Mouse (Mus musculus): Measurements from ENCODE around the gene Ankmy1. TPM values are rescaled to one million over a fixed set of nuclear protein-coding genes. Genes with fewer than 3 reads are reported as not detected.
A peak's percentile ranks its signal among the peaks of the same experiment; 100 is the strongest.

The Ankmy1 gene
- total RNA-seq, 2 experiments from 2014 or later = not detected

DNA sequence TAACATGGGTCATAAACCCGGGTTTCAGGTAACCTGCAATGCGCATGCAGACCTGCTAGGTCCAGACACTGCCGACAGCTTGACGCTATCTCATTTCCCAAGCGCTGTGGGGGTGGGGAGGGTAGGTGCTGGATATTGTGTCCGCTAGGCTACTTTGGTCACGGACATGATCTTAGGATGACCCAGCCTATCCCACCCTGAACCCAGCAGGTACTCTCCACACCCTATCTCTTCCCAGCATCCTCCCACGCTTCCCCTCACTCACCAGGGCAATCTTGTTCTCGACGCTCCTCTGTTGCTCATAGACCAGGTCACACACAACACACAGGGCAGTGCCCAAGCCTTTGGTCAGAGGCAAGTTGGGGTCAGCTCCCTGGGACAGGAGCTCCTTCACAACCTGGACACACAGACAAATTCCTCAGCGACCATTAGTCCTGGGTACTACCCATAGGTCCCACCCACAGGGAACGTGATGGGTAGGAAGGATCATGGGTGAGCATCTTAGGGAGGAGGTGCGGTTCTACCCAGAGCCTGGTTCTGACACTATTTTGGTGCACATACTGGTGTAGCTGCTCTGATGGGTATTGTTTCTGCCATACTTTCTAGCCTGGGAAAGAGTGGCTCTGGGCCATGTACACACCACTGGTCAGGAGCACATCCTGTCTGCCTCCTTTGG is 24.5 kb downstream of the Ankmy1 start:
- no peak for DNase-seq
- intact Hi-C loops (cut with DNase I) = no loop called here

DNA sequence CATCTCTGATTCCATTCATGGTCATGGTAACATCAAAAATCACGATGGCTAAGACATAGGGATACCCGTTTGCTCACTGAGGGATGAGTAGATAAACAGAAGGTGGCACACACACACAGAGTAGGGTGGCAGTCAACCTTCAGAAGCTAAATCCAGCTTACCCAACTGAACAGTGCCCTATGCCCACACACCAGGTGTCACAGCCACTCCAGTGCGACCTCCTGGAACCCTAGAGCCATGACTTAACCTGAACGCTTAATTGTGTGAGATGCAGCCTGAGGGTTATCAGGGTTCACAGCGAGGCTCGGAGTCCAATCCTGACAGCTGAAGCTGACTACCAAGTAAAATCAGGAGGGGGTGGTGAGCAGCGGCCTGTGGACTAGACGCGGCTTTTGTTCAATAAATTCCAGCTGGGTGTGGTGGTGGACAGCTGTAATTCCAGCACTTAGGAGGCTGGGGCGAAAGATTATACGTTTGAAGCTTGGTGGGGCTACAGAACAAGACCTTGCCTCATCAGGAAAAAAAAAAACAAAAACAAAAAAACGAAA is 25.2 kb downstream of the Ankmy1 start:
- DNase-seq = no peak
- intact Hi-C loops (cut with DNase I) = no loop called here

DNA sequence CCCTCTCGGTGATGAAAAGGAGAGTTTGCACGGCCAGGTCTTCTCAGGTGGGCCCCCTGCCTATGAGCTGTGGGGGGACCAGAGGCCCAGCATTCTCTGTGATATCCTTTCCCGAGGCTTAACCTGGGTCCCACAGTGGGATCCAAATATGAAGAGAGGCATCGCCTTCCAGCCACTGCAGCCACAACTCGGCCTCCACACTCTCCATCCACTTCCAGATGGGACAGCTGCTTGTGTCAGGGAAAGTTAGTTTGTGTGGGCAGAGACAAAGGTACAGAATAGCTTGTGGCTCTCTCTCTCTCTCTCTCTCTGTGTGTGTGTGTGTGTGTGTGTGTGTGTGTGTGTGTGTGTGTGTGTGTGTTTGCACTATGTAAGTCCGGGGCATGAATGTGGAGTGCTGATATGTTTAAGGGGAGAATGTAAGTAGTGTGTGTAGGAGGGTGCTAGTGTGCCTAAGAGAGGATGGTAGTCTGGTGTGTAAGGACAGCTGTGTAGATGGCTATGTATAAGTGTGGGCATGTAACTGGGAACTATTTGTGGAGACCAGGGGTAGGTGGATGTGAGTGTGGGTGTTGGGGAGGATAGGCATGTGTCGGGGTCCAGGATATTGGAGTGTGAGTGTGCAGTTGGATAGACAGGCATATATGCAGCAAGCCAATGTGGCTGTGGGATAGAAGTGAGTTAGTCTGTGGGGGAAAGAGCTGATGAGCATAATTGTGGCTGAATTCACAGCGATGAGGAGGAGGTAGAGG is 27.2 kb downstream of the Ankmy1 start:
- no peak for DNase-seq
- intact Hi-C loops (cut with DNase I) = no loop called here

DNA sequence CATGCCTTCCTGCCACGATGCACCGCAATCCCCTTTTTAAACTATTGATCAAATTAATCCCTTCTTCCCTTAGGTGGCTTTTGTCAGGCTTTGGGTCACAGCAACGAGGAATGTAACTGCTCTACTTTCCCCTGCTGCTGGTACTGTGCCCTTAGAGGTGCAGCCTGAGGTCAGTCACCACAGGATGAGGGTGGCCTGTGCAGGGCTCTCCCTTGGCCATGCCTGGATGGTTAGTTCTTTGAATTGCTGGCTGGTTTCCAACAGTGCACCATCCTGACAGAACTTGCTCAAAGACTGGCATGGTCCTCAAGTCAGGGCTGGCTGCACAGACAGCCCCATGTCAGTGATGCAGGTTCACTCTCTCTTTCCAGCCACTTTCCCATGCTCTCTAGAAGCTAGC is 28.7 kb downstream of the Ankmy1 start:
- DNase-seq = no peak
- intact Hi-C loops (cut with DNase I) = no loop called here

DNA sequence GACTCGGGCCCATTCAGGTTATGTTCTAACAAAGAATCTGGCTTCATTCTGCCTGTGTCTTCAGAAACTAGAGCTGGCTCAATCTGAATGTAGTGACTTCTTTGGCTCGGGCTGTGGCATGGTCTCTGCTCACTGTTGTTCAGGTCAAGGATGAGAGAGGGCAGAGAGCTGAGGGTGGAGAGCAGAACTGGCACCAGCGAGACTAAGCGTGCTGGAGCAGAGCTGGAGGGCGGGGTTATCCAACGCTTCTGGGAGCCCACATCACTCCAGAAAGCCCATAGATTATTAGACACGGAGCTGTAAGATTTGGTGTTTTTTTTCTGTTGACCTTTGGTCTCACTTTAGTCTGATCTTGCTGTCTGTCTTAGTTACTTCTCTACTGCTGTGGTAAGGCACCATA is 30.0 kb downstream of the Ankmy1 start:
- intact Hi-C loops (cut with DNase I) = no loop called here
- no peak for DNase-seq

DNA sequence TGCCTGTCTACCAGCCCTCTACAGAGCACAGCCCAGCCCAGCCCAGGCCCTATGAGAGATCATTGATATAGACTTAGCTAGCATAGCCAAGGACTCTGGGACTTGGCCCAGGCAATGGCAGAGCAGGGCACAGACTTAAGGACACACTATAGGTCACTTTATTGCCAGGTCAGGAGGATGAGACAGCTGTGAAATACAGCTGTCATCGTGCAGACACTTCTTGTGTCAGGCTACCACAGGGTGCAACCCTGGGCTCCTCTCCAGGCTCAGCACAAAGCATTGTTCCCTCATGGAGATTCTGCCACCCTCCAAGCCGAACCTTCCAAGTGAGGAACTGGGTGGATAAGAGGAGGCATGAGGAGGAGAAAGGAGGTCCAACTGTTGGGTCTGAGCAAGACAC is 32.7 kb downstream of the Ankmy1 start:
- DNase-seq = no peak
- intact Hi-C loops (cut with DNase I) = no loop called here

DNA sequence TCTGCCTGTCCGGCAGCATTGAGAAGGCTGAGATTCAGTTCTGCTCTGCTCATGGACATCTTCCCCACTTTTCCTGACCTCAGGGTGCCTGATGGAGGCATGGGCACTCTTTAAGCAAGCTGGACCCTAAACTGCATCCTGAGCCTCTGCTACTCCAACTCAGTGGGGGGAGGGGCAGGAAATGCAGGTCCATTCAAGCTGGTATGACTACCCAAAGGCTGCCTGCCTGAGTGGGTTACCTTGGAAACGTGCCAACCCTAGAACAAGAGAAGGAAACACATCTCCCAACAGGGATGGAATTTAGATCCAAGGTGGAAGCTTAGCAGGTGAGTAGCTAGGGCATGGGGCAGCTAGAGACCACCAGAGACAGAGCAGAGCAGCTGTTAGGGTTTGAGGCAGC is 36.5 kb downstream of the Ankmy1 start:
- DNase-seq = no peak
- intact Hi-C loops (cut with DNase I) = no loop called here

DNA sequence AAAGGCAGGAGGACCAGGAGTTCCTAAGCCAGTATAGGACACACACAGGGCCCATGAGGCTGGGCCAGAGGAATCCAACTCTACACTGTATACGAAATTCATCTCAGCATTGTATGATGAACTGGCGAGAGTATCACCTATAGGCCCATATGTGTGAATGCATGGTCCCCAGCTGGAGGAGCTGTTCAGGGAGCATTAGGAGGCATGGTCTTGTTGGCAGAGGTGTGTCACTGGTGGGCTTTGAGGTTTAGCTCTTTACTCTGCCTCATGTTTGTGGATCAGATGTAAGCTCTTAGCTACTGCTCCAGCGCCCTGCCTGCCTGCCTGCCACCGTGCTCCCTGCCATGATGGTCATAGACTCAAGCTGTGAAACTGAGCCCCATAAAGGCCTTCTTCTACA is 39.4 kb downstream of the Ankmy1 start:
- intact Hi-C loops (cut with DNase I) = no loop called here

DNA sequence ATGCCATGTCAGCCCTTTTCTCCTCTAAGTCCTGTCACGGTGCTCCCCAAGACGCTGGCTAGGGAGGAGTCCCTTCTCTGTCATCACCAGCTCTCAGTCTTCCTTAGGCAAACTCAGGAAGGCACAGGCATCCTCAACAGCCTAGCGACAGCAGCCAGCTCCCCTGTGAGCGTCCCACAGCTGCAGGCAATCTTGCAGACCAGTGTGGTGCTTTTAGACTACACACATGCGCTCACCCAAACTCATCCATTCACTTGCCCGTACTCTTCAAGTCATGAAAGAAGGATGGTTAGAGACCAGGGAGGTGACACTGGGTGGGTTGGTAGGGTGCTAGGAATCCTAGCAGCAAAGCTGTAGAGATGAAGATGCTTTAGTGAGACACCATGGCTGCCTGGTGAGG is 41.2 kb downstream of the Ankmy1 start:
- intact Hi-C loops (cut with DNase I) = no loop called here

More for the DNA sequence above, 39.4 kb downstream of the Ankmy1 start:
- DNase-seq = no peak

DNA sequence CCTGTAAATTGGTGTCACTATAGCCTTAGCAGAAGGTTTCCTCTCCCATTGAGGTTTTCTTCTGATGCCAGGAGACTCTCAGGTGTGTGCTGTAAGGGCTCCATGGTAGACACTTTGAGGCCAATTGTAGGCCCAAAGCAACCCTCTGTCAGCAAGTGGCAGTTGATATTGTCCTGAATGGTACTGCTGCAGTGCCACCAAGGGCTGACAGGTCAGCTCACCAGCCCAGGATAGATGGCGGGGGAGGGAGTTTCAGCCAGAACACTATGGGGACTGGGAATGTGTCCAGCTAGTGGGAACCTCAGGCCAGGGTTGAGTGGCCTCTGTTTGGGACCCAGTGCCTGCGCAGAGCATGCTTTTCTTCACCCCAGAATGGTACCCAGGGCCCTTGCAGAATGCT is 50.3 kb downstream of the Ankmy1 start:
- intact Hi-C loops (cut with DNase I) = no loop called here

More for the DNA sequence above, 41.2 kb downstream of the Ankmy1 start:
- DNase-seq = no peak

DNA sequence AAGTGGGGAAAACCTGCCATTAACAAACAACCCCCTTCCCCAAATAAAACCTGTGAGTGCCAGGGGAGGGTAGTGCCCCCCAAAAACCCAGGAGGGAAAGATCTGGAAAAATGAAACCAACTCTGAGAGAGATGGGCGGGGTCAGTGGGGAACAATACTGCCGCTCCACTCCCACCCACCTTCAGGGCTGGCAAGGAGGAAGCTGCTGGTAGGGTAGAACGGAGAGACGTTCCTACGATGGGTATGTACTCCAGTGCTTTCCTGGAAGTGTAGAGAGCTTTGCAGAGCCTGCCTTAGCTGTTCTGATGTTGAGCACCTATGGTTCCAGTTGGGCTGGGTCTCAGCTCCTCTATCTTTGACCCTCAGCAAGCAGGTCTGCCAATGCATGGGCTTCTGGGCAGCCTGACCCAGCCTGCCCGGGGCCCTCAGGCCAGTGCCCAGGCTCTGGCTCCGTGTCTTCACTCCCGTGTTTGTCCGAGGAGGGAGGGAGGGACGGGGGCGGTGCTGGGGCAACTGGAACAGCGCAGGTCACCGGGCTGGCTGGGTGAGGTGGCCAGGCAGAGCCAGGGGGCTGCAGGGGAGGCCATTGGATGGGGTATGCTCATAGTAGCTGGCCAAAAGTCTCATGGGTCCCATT is 52.6 kb downstream of the Ankmy1 start:
- no peak for DNase-seq
- intact Hi-C loops (cut with DNase I) = no loop called here

More for the DNA sequence above, 50.3 kb downstream of the Ankmy1 start:
- no peak for DNase-seq

DNA sequence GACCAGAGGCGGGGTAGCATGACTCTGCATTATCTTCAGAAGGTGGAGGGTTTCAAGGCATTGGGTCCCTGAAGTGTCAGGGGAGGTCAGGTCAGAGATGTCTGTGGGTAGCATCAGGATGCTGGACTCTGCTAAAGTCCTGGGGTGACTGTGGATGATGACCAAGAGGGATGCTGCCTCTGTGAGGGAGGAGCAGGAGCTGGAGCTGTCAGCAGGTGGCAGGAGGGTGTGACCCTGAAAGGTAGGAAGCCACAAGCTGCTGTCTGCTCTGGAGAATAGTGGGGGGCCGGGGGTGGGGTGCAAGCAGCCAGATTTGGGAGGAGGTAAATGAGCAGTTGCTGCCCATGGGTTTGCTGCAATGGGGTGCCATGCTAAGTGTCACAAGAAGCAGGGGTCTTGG is 53.2 kb downstream of the Ankmy1 start:
- intact Hi-C loops (cut with DNase I) = no loop called here
- no peak for DNase-seq

DNA sequence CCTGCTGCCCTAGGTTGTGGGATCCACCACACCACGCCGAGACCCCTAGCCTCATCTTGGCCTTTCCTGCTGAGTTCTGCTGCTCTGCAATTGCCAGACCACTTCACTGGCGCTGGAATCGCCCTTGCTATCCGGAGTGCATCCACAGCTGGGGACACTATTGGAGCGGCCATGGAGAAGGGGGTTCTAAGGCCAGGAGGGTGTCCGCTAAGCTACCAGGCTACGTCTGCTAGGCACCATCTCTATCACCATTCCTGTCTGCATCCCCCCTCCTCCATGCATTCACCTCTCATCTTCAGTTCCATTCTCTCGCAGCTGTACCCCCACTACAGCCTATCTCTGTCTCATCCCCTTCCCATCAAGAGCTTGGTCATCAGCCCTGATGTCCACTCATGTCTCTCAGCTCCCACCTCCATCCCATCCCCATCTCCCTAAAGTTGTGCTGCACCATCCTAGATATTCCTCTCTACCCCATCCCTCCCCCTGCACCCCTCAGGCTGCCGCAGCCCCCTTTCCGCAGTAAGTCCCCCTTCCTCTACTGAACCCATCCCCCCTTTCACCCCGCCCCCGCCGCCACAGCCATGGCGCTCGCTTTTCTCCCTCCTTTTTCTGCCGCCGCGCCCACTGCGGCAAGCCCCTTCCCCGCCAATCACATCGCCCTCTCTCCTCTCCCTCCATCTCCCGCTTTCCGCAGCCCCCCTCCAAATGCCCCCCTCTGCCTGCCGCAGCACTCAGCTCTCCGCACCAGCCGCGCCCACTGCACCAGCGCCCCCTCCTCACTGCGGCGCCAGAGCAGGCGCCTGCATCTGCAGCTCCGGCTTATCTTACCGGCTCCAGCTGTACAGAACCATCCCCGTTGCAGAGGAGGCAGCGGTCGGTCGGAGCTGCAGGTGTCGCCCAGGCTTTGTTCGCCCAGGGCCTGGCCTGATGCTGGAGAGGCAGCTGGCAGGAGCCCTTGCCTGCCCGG is 54.5 kb downstream of the Ankmy1 start:
- DNase-seq = no peak
- intact Hi-C loops (cut with DNase I) = no loop called here

DNA sequence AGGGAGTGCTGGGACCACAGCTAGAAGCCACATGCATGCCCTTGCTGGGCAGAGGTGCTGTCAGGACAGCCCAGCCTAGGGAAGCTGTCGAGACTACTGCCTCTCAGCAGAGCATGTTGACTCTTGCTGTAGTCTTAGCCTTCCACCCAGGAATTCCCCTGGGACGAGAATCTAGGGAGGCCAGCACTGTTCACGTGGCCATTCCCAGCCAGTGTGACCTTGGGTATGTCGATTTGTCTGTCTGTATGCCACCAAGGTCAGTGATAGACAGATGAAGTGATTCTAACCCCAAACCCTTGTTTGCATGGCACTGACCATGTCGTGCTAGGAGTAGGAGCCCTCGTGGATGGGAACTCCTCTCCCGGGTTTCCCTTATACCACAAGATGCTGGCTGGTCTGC is 56.8 kb downstream of the Ankmy1 start:
- DNase-seq = no peak
- intact Hi-C loops (cut with DNase I) = no loop called here

DNA sequence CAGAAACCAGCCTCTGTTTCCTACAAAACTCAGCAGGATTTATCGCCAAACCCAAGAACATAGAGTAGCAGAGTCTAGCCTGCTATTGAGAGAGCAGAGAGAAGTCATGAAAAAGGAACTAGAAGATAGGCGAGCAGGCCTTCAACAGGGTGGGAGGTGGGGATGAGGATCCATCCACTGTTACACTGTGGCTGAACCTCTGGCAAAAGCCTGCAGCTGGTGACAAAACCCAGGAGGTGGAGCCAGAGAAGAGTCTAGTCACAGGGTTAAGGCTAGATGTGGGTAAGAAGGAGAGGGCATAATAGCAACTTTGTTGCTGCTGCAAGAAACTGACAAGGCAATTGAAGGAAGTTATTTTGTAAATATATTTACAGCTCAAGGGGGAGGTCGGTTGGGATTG is 61.3 kb downstream of the Ankmy1 start:
- intact Hi-C loops (cut with DNase I) = no loop called here
- DNase-seq = no peak

DNA sequence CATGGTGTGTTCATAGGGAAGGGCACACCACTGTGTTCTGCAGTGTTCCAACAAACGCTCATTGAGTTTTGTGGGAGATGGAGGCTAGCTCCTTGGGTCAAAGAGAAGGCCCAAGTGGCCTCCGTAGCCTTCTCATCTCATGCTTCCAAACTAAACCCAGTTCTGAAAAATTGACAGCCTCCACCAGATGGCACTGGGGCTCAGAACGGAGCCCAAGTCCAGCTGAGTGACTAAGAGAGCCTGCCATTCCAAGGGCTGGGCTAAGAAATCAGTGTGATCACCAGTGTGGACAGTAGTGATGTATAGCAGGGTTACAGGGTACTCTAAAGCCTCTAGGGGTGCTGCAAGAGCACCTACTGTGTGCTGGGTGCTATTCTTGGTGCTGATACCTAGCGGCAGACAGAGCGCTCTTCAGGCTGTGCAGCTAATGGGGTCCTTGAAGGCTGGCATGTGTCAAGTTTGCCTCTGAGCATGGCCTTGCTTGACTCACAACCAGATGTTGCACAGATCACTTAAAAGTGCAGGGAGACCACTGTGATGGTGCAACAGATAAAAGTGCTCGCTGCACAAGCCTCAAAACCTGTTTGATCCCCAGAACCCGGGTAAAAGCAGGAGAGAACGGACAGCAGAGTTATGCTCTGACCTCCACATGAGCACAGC is 62.3 kb downstream of the Ankmy1 start:
- intact Hi-C loops (cut with DNase I) = no loop called here
- no peak for DNase-seq

DNA sequence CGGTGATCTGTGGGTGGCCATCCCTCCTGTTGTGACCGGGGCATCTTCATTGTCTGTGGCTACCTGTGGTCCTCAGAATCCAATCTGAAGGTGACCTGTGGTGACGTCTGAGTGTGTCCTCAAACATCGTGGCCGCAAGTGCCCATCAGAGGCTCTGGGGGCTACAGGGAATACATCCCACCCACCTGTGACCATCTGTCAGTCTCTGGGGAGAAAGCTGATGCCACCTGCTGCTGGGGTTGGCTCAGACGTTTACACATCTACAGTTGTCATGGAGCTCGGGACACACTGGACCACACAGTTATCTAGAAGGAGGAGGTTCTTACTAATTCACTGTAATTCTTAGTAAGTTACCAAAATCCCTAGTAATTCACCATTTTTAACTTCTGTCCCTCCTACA is 63.5 kb downstream of the Ankmy1 start:
- intact Hi-C loops (cut with DNase I) = loop anchor here (5.0 kb wide), 1 partner anchor 58 kb away; no protein-coding TSS in a partner anchor
- DNase-seq = no peak

DNA sequence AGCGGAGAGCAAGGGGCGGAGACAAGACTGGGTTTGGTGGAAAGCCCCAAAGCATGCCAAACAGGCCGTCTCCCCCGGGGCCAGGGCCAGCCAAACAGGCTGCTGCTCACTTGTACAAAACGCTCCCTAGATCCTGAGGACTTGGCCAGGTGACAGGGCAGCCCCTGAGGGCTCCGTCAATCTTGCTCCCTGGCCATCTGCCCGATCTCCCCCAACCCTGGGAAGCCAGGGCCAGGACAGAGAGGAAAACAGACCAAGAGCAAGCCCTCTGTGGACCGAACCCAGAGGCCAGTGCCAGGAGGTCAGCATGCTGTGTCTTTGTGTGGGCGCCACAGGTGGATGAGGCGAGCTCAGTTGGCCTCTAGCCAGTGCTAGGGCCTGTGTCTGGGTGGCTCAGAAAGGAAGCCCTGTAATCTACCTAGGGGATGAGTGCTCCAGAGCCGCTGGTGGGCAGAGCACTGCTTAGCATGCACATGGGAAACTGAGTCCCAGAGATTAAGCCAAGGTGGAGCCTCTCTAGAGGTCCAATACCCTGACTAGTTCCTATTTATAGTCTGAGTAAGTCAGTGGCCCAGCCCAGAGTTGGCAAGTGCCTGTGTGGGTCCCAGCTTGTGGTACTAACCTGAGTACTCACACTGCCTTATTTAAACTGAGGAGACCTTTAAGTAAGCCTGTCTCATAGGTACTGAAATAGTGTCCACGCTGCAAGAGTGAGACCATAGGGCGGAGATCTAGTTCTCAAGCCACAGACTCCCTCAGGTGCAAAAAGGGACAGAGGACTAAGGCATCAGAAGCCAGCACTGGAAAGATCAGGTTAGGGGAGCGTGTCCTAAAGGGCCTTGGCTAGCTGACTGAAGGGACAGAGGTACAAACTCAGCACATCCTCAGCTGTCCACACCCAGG is 64.5 kb downstream of the Ankmy1 start:
- peak in 1 of 2 experiments; percentile 24 for DNase-seq
- intact Hi-C loops (cut with DNase I) = loop anchor here (5.0 kb wide), 1 partner anchor 59 kb away; no protein-coding TSS in a partner anchor
